Mouse (Mus musculus) heart, postnatal 0 days (tissue): ENCODE data around the gene Ank.

Experiments used
- CTCF ChIP-seq: IDR thresholded peaks from 2 replicates; pipeline ENCODE4 v1.5.1; 2016; ENCODE audit warnings: antibody characterized with exemption, control low read depth, low read depth
- EP300 ChIP-seq: IDR thresholded peaks from 2 replicates; pipeline ENCODE4 v1.6.1; 2016; ENCODE audit warnings: antibody characterized with exemption, low read depth

GRCm38 (mm10) chr15:27502338-27502737 lies 35.9 kb downstream of the Ank start:
- TF ChIP-seq EP300: no peak
- TF ChIP-seq CTCF: no peak
